Mouse (Mus musculus) bone marrow, adult 2 months (tissue): Measurements from ENCODE around the gene Nfkb1. TPM values are rescaled to one million over a fixed set of nuclear protein-coding genes. Genes with fewer than 3 reads are reported as not detected.

Experiments used
- H3K27ac ChIP-seq: fragments of 200-500 bp; 2 replicates; pipeline ENCODE4 v1.5.1; 2012; ENCODE audit warnings: low read depth, mild to moderate bottlenecking, control low read depth, inconsistent platforms, low read length; ENCODE audit not compliant: control insufficient read depth, poor library complexity, insufficient read depth
- H3K4me1 ChIP-seq: fragments of 200-500 bp; 2 replicates; pipeline ENCODE4 v1.6.1; 2011; ENCODE audit warnings: low read length; ENCODE audit not compliant: control insufficient read depth, insufficient read depth
- H3K4me3 ChIP-seq: fragments of 200-500 bp; replicated peaks from 2 replicates; pipeline ENCODE3; 2011; ENCODE audit warnings: mild to moderate bottlenecking, low read depth, low read length, control low read depth; ENCODE audit not compliant: control insufficient read depth
- CTCF ChIP-seq: fragments of 200-500 bp; IDR thresholded peaks from 2 replicates; pipeline ENCODE4 v1.5.1; 2011; ENCODE audit warnings: low read length, control low read depth; ENCODE audit not compliant: control insufficient read depth, insufficient read depth
- POLR2A ChIP-seq: fragments of 200-500 bp; IDR thresholded peaks from 2 replicates; pipeline ENCODE4 v1.6.1; 2011; ENCODE audit warnings: low read depth, mild to moderate bottlenecking, control low read depth, low read length, borderline replicate concordance; ENCODE audit not compliant: control insufficient read depth
- WGBS: fragments of 180-500 bp; shearing (Covaris S2); methylation state at CpG from one replicate; pipeline ENCODE4 v1.1.7; 2018; 5-methylcytosine and 5-hydroxymethylcytosine counted together
- polyA plus RNA-seq: library from polyadenylated mRNA; stranded (reverse); fragments of >200 nt; gene quantifications from 2 replicates; pipeline ENCODE4 v1.2.4, GENCODE M21; 2011; ENCODE audit warnings: low replicate concordance; ENCODE audit not compliant: missing spikeins, insufficient read depth, insufficient read length

Nfkb1 gene
- polyA plus RNA-seq, 1 experiment: 34.6 TPM

GRCm38 (mm10) chr3:135713016-135713950, 21.9 kb upstream of the Nfkb1 start:
- 23% methylated on average over 4 of the region's 4 CpGs for WGBS

GRCm38 (mm10) chr3:135711613-135712012, 20.3 kb upstream of the Nfkb1 start:
- Histone ChIP-seq H3K27ac (no peak overlapping the region), H3K4me3 (no peak overlapping the region), H3K4me1 (no peaks in the 10 kb centered on the region; the same call in 1 of the 2 replicates)
- WGBS: 88% methylated on average over 4 of the region's 4 CpGs
- TF ChIP-seq POLR2A: no peak
- no peak for TF ChIP-seq CTCF

More at GRCm38 (mm10) chr3:135713016-135713950, 21.9 kb upstream of the Nfkb1 start:
- H3K4me3 ChIP-seq: no peak overlapping the region
- peaks cover 3% of the 10 kb centered on the region for H3K4me1 ChIP-seq
- TF ChIP-seq CTCF: no peak
- TF ChIP-seq POLR2A: no peak
- H3K27ac ChIP-seq: no peak overlapping the region

GRCm38 (mm10) chr3:135711040-135711570, 19.8 kb upstream of the Nfkb1 start:
- Histone ChIP-seq H3K4me1 (no peaks in the 10 kb centered on the region; the same call in 1 of the 2 replicates), H3K27ac (no peak overlapping the region), H3K4me3 (no peak overlapping the region)
- WGBS: 73% methylated on average over 9 of the region's 9 CpGs
- TF ChIP-seq POLR2A (no peak), CTCF (no peak)

- Histone ChIP-seq H3K4me1 (no peaks in the 10 kb centered on the region; the same call in 1 of the 2 replicates), H3K4me3 (no peak overlapping the region), H3K27ac (no peak overlapping the region)
- WGBS: 74% methylated on average over 2 of the region's 2 CpGs
- TF ChIP-seq POLR2A (no peak), CTCF (no peak)
These were observed 12.0 kb upstream of the Nfkb1 start for GRCm38 (mm10) chr3:135703307-135703706.

- WGBS: 67% methylated on average over 5 of the region's 5 CpGs
- Histone ChIP-seq H3K4me3 (no peak overlapping the region), H3K27ac (no peak overlapping the region), H3K4me1 (no peaks in the 10 kb centered on the region; the same call in 1 of the 2 replicates)
- TF ChIP-seq POLR2A (no peak), CTCF (no peak)
These were observed 11.3 kb upstream of the Nfkb1 start for GRCm38 (mm10) chr3:135702658-135703057.

GRCm38 (mm10) chr3:135699523-135700264, 8.3 kb upstream of the Nfkb1 start:
- Histone ChIP-seq H3K4me1 (no peaks in the 10 kb centered on the region; the same call in 1 of the 2 replicates), H3K4me3 (no peak overlapping the region), H3K27ac (no peak overlapping the region)
- TF ChIP-seq POLR2A (no peak), CTCF (no peak)
- 26% methylated on average over 10 of the region's 10 CpGs for WGBS

GRCm38 (mm10) chr3:135698466-135698975, 7.2 kb upstream of the Nfkb1 start:
- 35% methylated on average over 12 of the region's 12 CpGs for WGBS
- Histone ChIP-seq H3K27ac (no peak overlapping the region), H3K4me1 (no peaks in the 10 kb centered on the region; the same call in 1 of the 2 replicates), H3K4me3 (no peak overlapping the region)
- no peak for TF ChIP-seq POLR2A
- no peak for TF ChIP-seq CTCF

GRCm38 (mm10) chr3:135696262-135696661, 4.9 kb upstream of the Nfkb1 start:
- WGBS: 57% methylated on average over 8 of the region's 8 CpGs
- Histone ChIP-seq H3K4me1 (no peaks in the 10 kb centered on the region; the same call in 1 of the 2 replicates), H3K4me3 (no peak overlapping the region), H3K27ac (no peak overlapping the region)
- no peak for TF ChIP-seq CTCF
- TF ChIP-seq POLR2A: no peak
